Mouse (Mus musculus): Measurements from ENCODE around the gene Ttc7b. TPM values are rescaled to one million over a fixed set of nuclear protein-coding genes. Genes with fewer than 3 reads are reported as not detected.

Ttc7b gene
- polyA plus RNA-seq, 1 experiment: 9.2 TPM

GRCm38 (mm10) chr12:100392466-100392865 is 128.2 kb downstream of the Ttc7b start:
- Histone ChIP-seq H3K79me2 (ENCODE audit: control insufficient read depth, insufficient read depth) (no peaks in the 10 kb centered on the region), H3ac (ENCODE audit: control insufficient read depth, insufficient read length, low read depth) (no peak overlapping the region), H3K27me3 (ENCODE audit: control insufficient read depth, insufficient read depth, insufficient read length) (no peaks in the 10 kb centered on the region), H3K4me3 (ENCODE audit: insufficient read depth, poor library complexity, severe bottlenecking) (no peak overlapping the region), H3K36me3 (ENCODE audit: control insufficient read depth, insufficient read depth) (no peaks in the 10 kb centered on the region), H3K79me3 (ENCODE audit: low read depth) (no peaks in the 10 kb centered on the region)
- TF ChIP-seq CEBPB (IDR thresholded peaks at IDR 0.05; ENCODE audit: low read depth) (no peak), MAX (IDR thresholded peaks at IDR 0.05) (no peak), FOSL1 (IDR thresholded peaks at IDR 0.05; ENCODE audit: insufficient read depth, low read length, poor library complexity, severe bottlenecking) (no peak), USF1 (IDR thresholded peaks at IDR 0.05; ENCODE audit: low read depth) (no peak), MYOG (IDR thresholded peaks at IDR 0.05; ENCODE audit: control insufficient read depth, extremely low read depth, insufficient read length) (no peak), CTCF (IDR thresholded peaks at IDR 0.05; ENCODE audit: control insufficient read depth, insufficient read depth, insufficient read length) (no peak), MYOD1 (IDR thresholded peaks at IDR 0.05; ENCODE audit: control insufficient read depth, insufficient read length, low read depth) (peak; percentile 98)

- TF ChIP-seq MAX (IDR thresholded peaks at IDR 0.05): no peak
- TF ChIP-seq MYOD1 (IDR thresholded peaks at IDR 0.05; ENCODE audit: control insufficient read depth, insufficient read length, low read depth): peak; percentile 85
Observed at GRCm38 (mm10) chr12:100391890-100392289, 128.7 kb downstream of the Ttc7b start.

GRCm38 (mm10) chr12:100389878-100390710 is 130.5 kb downstream of the Ttc7b start:
- H3K4me3 ChIP-seq (ENCODE audit: insufficient read depth, poor library complexity, severe bottlenecking): no peak overlapping the region
- no peak overlapping the region for H3ac ChIP-seq (ENCODE audit: control insufficient read depth, insufficient read length, low read depth)
- H3K36me3 ChIP-seq (ENCODE audit: control insufficient read depth, insufficient read depth): no peaks in the 10 kb centered on the region
- no peaks in the 10 kb centered on the region for H3K79me2 ChIP-seq (ENCODE audit: control insufficient read depth, insufficient read depth)
- H3K79me3 ChIP-seq (ENCODE audit: low read depth): no peaks in the 10 kb centered on the region
- no peaks in the 10 kb centered on the region for H3K27me3 ChIP-seq (ENCODE audit: control insufficient read depth, insufficient read depth, insufficient read length)
- TF ChIP-seq MAX (IDR thresholded peaks at IDR 0.05) (no peak), USF1 (IDR thresholded peaks at IDR 0.05; ENCODE audit: low read depth) (no peak), CTCF (IDR thresholded peaks at IDR 0.05; ENCODE audit: control insufficient read depth, insufficient read depth, insufficient read length) (no peak), MYOG (IDR thresholded peaks at IDR 0.05; ENCODE audit: control insufficient read depth, extremely low read depth, insufficient read length) (no peak), CEBPB (IDR thresholded peaks at IDR 0.05; ENCODE audit: low read depth) (no peak)

More at GRCm38 (mm10) chr12:100391890-100392289, 128.7 kb downstream of the Ttc7b start:
- no peaks in the 10 kb centered on the region for H3K79me2 ChIP-seq (ENCODE audit: control insufficient read depth, insufficient read depth)
- H3K27me3 ChIP-seq (ENCODE audit: control insufficient read depth, insufficient read depth, insufficient read length): no peaks in the 10 kb centered on the region
- no peaks in the 10 kb centered on the region for H3K36me3 ChIP-seq (ENCODE audit: control insufficient read depth, insufficient read depth)
- H3ac ChIP-seq (ENCODE audit: control insufficient read depth, insufficient read length, low read depth): no peak overlapping the region
- H3K79me3 ChIP-seq (ENCODE audit: low read depth): no peaks in the 10 kb centered on the region
- H3K4me3 ChIP-seq (ENCODE audit: insufficient read depth, poor library complexity, severe bottlenecking): no peak overlapping the region

GRCm38 (mm10) chr12:100386259-100386658 is 134.4 kb downstream of the Ttc7b start:
- no peaks in the 10 kb centered on the region for H3K79me2 ChIP-seq (ENCODE audit: control insufficient read depth, insufficient read depth)
- H3K4me3 ChIP-seq (ENCODE audit: insufficient read depth, poor library complexity, severe bottlenecking): no peak overlapping the region
- no peaks in the 10 kb centered on the region for H3K27me3 ChIP-seq (ENCODE audit: control insufficient read depth, insufficient read depth, insufficient read length)
- TF ChIP-seq CTCF (IDR thresholded peaks at IDR 0.05; ENCODE audit: control insufficient read depth, insufficient read depth, insufficient read length) (no peak), FOSL1 (IDR thresholded peaks at IDR 0.05; ENCODE audit: insufficient read depth, low read length, poor library complexity, severe bottlenecking) (no peak), MAX (IDR thresholded peaks at IDR 0.05) (no peak), CEBPB (IDR thresholded peaks at IDR 0.05; ENCODE audit: low read depth) (no peak), MYOD1 (IDR thresholded peaks at IDR 0.05; ENCODE audit: control insufficient read depth, insufficient read length, low read depth) (no peak)
- peaks cover 6% of the 10 kb centered on the region for H3K36me3 ChIP-seq (ENCODE audit: control insufficient read depth, insufficient read depth)
- H3K79me3 ChIP-seq (ENCODE audit: low read depth): no peaks in the 10 kb centered on the region
- H3ac ChIP-seq (ENCODE audit: control insufficient read depth, insufficient read length, low read depth): no peak overlapping the region

DNA sequence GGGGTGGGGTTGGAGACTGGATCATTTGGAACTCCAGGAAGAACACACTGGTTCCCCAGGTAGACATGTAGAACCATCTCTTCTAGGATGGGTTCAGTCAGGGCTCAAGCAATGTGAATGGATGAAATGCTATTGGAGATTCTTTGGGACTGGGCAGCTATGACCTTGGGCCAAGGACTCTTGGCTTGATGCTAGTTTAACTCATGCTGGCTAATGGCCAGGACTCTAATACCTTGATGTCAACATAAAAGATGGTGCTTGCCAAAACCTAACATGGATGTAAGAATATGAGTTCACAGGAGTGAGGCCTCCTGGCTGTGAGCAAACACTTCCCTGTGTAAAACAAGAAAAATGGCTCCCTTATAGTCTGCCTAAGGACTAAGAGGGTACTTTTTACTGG is 138.1 kb downstream of the Ttc7b start:
- peaks cover 6% of the 10 kb centered on the region for H3K36me3 ChIP-seq (ENCODE audit: control insufficient read depth, insufficient read depth)
- H3K4me3 ChIP-seq (ENCODE audit: insufficient read depth, poor library complexity, severe bottlenecking): no peak overlapping the region
- no peak for TF ChIP-seq USF1 (IDR thresholded peaks at IDR 0.05; ENCODE audit: low read depth)
- TF ChIP-seq MYOG (IDR thresholded peaks at IDR 0.05; ENCODE audit: control insufficient read depth, extremely low read depth, insufficient read length): no peak
- no peak for TF ChIP-seq FOSL1 (IDR thresholded peaks at IDR 0.05; ENCODE audit: insufficient read depth, low read length, poor library complexity, severe bottlenecking)
- TF ChIP-seq CTCF (IDR thresholded peaks at IDR 0.05; ENCODE audit: control insufficient read depth, insufficient read depth, insufficient read length): no peak

GRCm38 (mm10) chr12:100381941-100382340 is 138.7 kb downstream of the Ttc7b start:
- Histone ChIP-seq H3K79me2 (ENCODE audit: control insufficient read depth, insufficient read depth) (no peaks in the 10 kb centered on the region), H3K36me3 (ENCODE audit: control insufficient read depth, insufficient read depth) (peaks cover 6% of the 10 kb centered on the region), H3K79me3 (ENCODE audit: low read depth) (no peaks in the 10 kb centered on the region), H3ac (ENCODE audit: control insufficient read depth, insufficient read length, low read depth) (no peak overlapping the region), H3K4me3 (ENCODE audit: insufficient read depth, poor library complexity, severe bottlenecking) (no peak overlapping the region), H3K27me3 (ENCODE audit: control insufficient read depth, insufficient read depth, insufficient read length) (no peaks in the 10 kb centered on the region)
- no peak for TF ChIP-seq MYOG (IDR thresholded peaks at IDR 0.05; ENCODE audit: control insufficient read depth, extremely low read depth, insufficient read length)
- TF ChIP-seq MAX (IDR thresholded peaks at IDR 0.05): no peak
- TF ChIP-seq USF1 (IDR thresholded peaks at IDR 0.05; ENCODE audit: low read depth): no peak
- no peak for TF ChIP-seq CTCF (IDR thresholded peaks at IDR 0.05; ENCODE audit: control insufficient read depth, insufficient read depth, insufficient read length)
- TF ChIP-seq FOSL1 (IDR thresholded peaks at IDR 0.05; ENCODE audit: insufficient read depth, low read length, poor library complexity, severe bottlenecking): no peak
- TF ChIP-seq CEBPB (IDR thresholded peaks at IDR 0.05; ENCODE audit: low read depth): no peak
- TF ChIP-seq MYOD1 (IDR thresholded peaks at IDR 0.05; ENCODE audit: control insufficient read depth, insufficient read length, low read depth): no peak

More for the DNA sequence above, 138.1 kb downstream of the Ttc7b start:
- Histone ChIP-seq H3K79me2 (ENCODE audit: control insufficient read depth, insufficient read depth) (no peaks in the 10 kb centered on the region), H3ac (ENCODE audit: control insufficient read depth, insufficient read length, low read depth) (no peak overlapping the region), H3K79me3 (ENCODE audit: low read depth) (no peaks in the 10 kb centered on the region), H3K27me3 (ENCODE audit: control insufficient read depth, insufficient read depth, insufficient read length) (no peaks in the 10 kb centered on the region)

Data from C2C12 (cell line).